26 mouse cellular contexts compared by ENCODE assay signal in the genomic region with DNA sequence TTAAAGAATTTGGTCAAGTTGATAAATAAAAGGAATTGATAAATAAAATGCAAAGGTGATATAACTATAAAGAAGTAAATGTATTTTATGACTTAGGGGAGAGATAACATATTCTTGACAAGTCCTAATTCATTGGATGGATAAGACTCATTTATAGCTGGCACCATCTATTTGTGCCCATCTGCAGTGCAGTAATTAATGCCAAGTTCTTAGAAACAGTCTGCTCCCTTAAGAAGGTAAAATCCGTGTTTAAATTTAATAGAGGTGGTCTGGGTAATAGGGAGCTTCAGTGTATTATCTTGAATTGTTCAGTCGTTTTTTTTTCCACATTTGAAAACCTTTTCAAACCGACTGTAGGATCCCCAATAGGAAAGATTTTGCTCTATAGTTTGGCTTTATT.
"Had no signal": no experiment of that assay in that cellular context is flagged by ENCODE, and none has a peak within 500 bp of the region (broad histone marks: within the 10 kb centered on the region; RNA-seq: fewer than 3 reads in every experiment).

No protein-coding gene starts in this region.

- H3K4me2 ChIP-seq: embryonic facial prominence, embryonic 12.5 days; embryonic facial prominence, embryonic 13.5 days; embryonic facial prominence, embryonic 15.5 days; heart, embryonic 11.5 days; heart, embryonic 12.5 days had no signal

- H3K9ac ChIP-seq: embryonic facial prominence, embryonic 12.5 days; embryonic facial prominence, embryonic 13.5 days; embryonic facial prominence, embryonic 15.5 days; forebrain, postnatal 0 days; heart, embryonic 12.5 days had no signal

- DNase-seq: cerebellum, adult 2 months; cerebellum, adult 8-10 months; cerebellum, adult 9-10 months; cerebellum, adult 9-11 months; cerebellum, postnatal 10 days; cerebellum, postnatal 25 days; cerebellum, postnatal 36 days; embryo, embryonic 11 days; forebrain, postnatal 0 days; gastrocnemius, adult 2 months; gastrocnemius, postnatal 10 days; gastrocnemius, postnatal 14 days; gastrocnemius, postnatal 25 days; gastrocnemius, postnatal 36 days; heart, adult 11 months; heart, adult 18-20 months; heart, adult 2 months had no signal

- H3K36me3 ChIP-seq: embryonic facial prominence, embryonic 10.5 days; embryonic facial prominence, embryonic 12.5 days; embryonic facial prominence, embryonic 13.5 days; embryonic facial prominence, embryonic 15.5 days; forebrain, embryonic 10.5 days; heart, embryonic 10.5 days; heart, embryonic 12.5 days had no signal

- H3K4me1 ChIP-seq: embryonic facial prominence, embryonic 12.5 days; embryonic facial prominence, embryonic 13.5 days; embryonic facial prominence, embryonic 15.5 days; heart, embryonic 10.5 days; heart, embryonic 12.5 days had no signal

- ATAC-seq: forebrain, postnatal 0 days had no signal

- H3K27me3 ChIP-seq: embryonic facial prominence, embryonic 12.5 days; embryonic facial prominence, embryonic 13.5 days; embryonic facial prominence, embryonic 15.5 days; heart, embryonic 12.5 days had no signal

- H3K27ac ChIP-seq: embryonic facial prominence, embryonic 10.5 days; embryonic facial prominence, embryonic 12.5 days; embryonic facial prominence, embryonic 13.5 days; embryonic facial prominence, embryonic 15.5 days; forebrain, embryonic 10.5 days; gastrocnemius, adult 2 months; heart, adult 2 months; heart, embryonic 10.5 days had no signal

- H3K9me3 ChIP-seq: embryonic facial prominence, embryonic 10.5 days; embryonic facial prominence, embryonic 12.5 days; embryonic facial prominence, embryonic 13.5 days; embryonic facial prominence, embryonic 15.5 days; forebrain, embryonic 10.5 days; heart, embryonic 10.5 days; heart, embryonic 12.5 days had no signal

- H3K4me3 ChIP-seq: embryonic facial prominence, embryonic 10.5 days; embryonic facial prominence, embryonic 12.5 days; embryonic facial prominence, embryonic 13.5 days; embryonic facial prominence, embryonic 15.5 days; erythroblast, embryonic 14.5 days; forebrain, embryonic 10.5 days; gastrocnemius, adult 2 months; heart, adult 2 months; heart, embryonic 10.5 days; heart, embryonic 12.5 days had no signal
